Mouse (Mus musculus) C2C12 (cell line): ENCODE measurements around the gene Tapt1. TPM values are rescaled to one million over a fixed set of nuclear protein-coding genes. Genes with fewer than 3 reads are reported as not detected.
"Not testable (repeated sequence)": the region's sequence is repeated elsewhere in the genome, so short reads cannot be mapped to it uniquely, and the experiment has no call there.

Source experiments
- H3K27me3 ChIP-seq: one replicate; pipeline ENCODE4 v1.6.1; 2011; ENCODE audit not compliant: control insufficient read depth, insufficient read depth, insufficient read length
- H3K36me3 ChIP-seq: one replicate; pipeline ENCODE4 v1.6.1; 2011; ENCODE audit not compliant: control insufficient read depth, insufficient read depth
- H3K4me3 ChIP-seq: one replicate; pipeline ENCODE4 v1.5.1; 2011; ENCODE audit warnings: mild to moderate bottlenecking, control low read depth; ENCODE audit not compliant: poor library complexity, insufficient read depth, severe bottlenecking
- H3K79me2 ChIP-seq: one replicate; pipeline ENCODE4 v1.6.1; 2011; ENCODE audit not compliant: control insufficient read depth, insufficient read depth
- H3K79me3 ChIP-seq: one replicate; pipeline ENCODE4 v1.6.1; 2011; ENCODE audit warnings: low read depth, control low read depth
- H3ac ChIP-seq: one replicate; pipeline ENCODE3; 2011; ENCODE audit warnings: low read depth; ENCODE audit not compliant: control insufficient read depth, insufficient read length
- CEBPB ChIP-seq: IDR thresholded peaks from one replicate; pipeline ENCODE4 v1.6.1; 2011; ENCODE audit warnings: low read depth, mild to moderate bottlenecking, control low read depth, moderate library complexity
- CTCF ChIP-seq: IDR thresholded peaks from one replicate; pipeline ENCODE4 v1.5.1; 2011; ENCODE audit not compliant: control insufficient read depth, insufficient read depth, insufficient read length
- FOSL1 ChIP-seq: IDR thresholded peaks from one replicate; pipeline ENCODE4 v1.8.0; 2011; ENCODE audit warnings: mild to moderate bottlenecking, low read length; ENCODE audit not compliant: poor library complexity, insufficient read depth, severe bottlenecking
- MAX ChIP-seq: IDR thresholded peaks from one replicate; pipeline ENCODE4 v1.6.1; 2011; ENCODE audit warnings: mild to moderate bottlenecking, control low read depth
- MYOD1 ChIP-seq: IDR thresholded peaks from one replicate; pipeline ENCODE4 v1.6.1; 2011; ENCODE audit warnings: low read depth; ENCODE audit not compliant: control insufficient read depth, insufficient read length
- MYOG ChIP-seq: IDR thresholded peaks from one replicate; pipeline ENCODE4 v1.6.1; 2011; ENCODE audit not compliant: control insufficient read depth, insufficient read length; ENCODE audit errors: extremely low read depth
- USF1 ChIP-seq: IDR thresholded peaks from one replicate; pipeline ENCODE4 v1.6.1; 2011; ENCODE audit warnings: low read depth, mild to moderate bottlenecking, control low read depth, moderate library complexity
- polyA plus RNA-seq: library from polyadenylated mRNA; unstranded; fragments of >200 nt; fragmentation: generic; extraction: Trizol; gene quantifications from one replicate; pipeline ENCODE4 v1.2.1, GENCODE M21; 2012; ENCODE audit warnings: missing spikeins

The Tapt1 gene
- polyA plus RNA-seq, 1 experiment: 13.0 TPM

GRCm38 (mm10) chr5:44147732-44148131 is 78.7 kb downstream of the Tapt1 start:
- H3K27me3 ChIP-seq: no peaks in the 10 kb centered on the region
- no peak overlapping the region for H3ac ChIP-seq
- no peaks in the 10 kb centered on the region for H3K79me2 ChIP-seq
- no peak overlapping the region for H3K4me3 ChIP-seq
- TF ChIP-seq FOSL1: no peak
- no peak for TF ChIP-seq MYOD1
- TF ChIP-seq MYOG: no peak
- no peak for TF ChIP-seq CEBPB
- no peaks in the 10 kb centered on the region for H3K36me3 ChIP-seq
- H3K79me3 ChIP-seq: no peaks in the 10 kb centered on the region

- no peaks in the 10 kb centered on the region for H3K79me2 ChIP-seq
- no peaks in the 10 kb centered on the region for H3K27me3 ChIP-seq
- H3ac ChIP-seq: no peak overlapping the region
- no peaks in the 10 kb centered on the region for H3K79me3 ChIP-seq
- no peak overlapping the region for H3K4me3 ChIP-seq
- no peaks in the 10 kb centered on the region for H3K36me3 ChIP-seq
- no peak for TF ChIP-seq CEBPB
- no peak for TF ChIP-seq MAX
- TF ChIP-seq CTCF: no peak
- TF ChIP-seq MYOD1: no peak
- no peak for TF ChIP-seq MYOG
- TF ChIP-seq USF1: no peak
- no peak for TF ChIP-seq FOSL1
Measured at GRCm38 (mm10) chr5:44146437-44147332, 79.7 kb downstream of the Tapt1 start.

- no peaks in the 10 kb centered on the region for H3K79me3 ChIP-seq
- H3ac ChIP-seq: no peak overlapping the region
- no peak overlapping the region for H3K4me3 ChIP-seq
- no peaks in the 10 kb centered on the region for H3K27me3 ChIP-seq
- no peaks in the 10 kb centered on the region for H3K79me2 ChIP-seq
- TF ChIP-seq MYOG (no peak), CTCF (no peak), CEBPB (no peak)
- H3K36me3 ChIP-seq: no peaks in the 10 kb centered on the region
Measured at GRCm38 (mm10) chr5:44143467-44144235, 82.8 kb downstream of the Tapt1 start.

GRCm38 (mm10) chr5:44127487-44127886 is 98.9 kb downstream of the Tapt1 start:
- TF ChIP-seq CTCF (no peak), FOSL1 (no peak), MYOG (no peak), USF1 (no peak), MAX (no peak), CEBPB (no peak), MYOD1 (no peak)
- H3K4me3 ChIP-seq: no peak overlapping the region
- no peaks in the 10 kb centered on the region for H3K27me3 ChIP-seq
- H3ac ChIP-seq: no peak overlapping the region
- no peaks in the 10 kb centered on the region for H3K79me2 ChIP-seq
- H3K79me3 ChIP-seq: no peaks in the 10 kb centered on the region
- no peaks in the 10 kb centered on the region for H3K36me3 ChIP-seq

- H3K4me3 ChIP-seq, H3K79me2 ChIP-seq, H3ac ChIP-seq, H3K79me3 ChIP-seq, H3K36me3 ChIP-seq, H3K27me3 ChIP-seq: not testable (repeated sequence)
Measured at GRCm38 (mm10) chr5:44126574-44126973, 99.9 kb downstream of the Tapt1 start.

Other genes starting within 250 kb of the Tapt1 start
- gene Fgfbp1, start 244.8 kb downstream of the Tapt1 start, polyA plus RNA-seq: 0.08 TPM
- not detected for gene Prom1, start 124.6 kb downstream of the Tapt1 start, polyA plus RNA-seq